Mouse (Mus musculus) testis, adult 2 months (tissue): Measurements from ENCODE around the gene Pkdcc.

Source experiments
- CTCF ChIP-seq: fragments of 200-500 bp; IDR thresholded peaks from 2 replicates; pipeline ENCODE4 v1.5.1; 2012; ENCODE audit warnings: low read depth, mild to moderate bottlenecking, inconsistent platforms, low read length, moderate library complexity; ENCODE audit not compliant: control insufficient read depth, insufficient read depth, insufficient replicate concordance
- POLR2A ChIP-seq: fragments of 200-500 bp; IDR thresholded peaks from 2 replicates; pipeline ENCODE4 v1.6.1; 2012; ENCODE audit warnings: low read depth, mild to moderate bottlenecking, inconsistent platforms, low read length, moderate library complexity; ENCODE audit not compliant: control insufficient read depth

- TF ChIP-seq CTCF (no peak), POLR2A (no peak)
Measured at GRCm38 (mm10) chr17:83200469-83200868, 14.6 kb upstream of the Pkdcc start.
